Mouse (Mus musculus): ENCODE results near the gene Rasa2.

- no peak for TF ChIP-seq CTCF (IDR thresholded peaks at IDR 0.05; ENCODE audit: extremely low read depth, insufficient read depth, insufficient read length, insufficient replicate concordance)
- no peak for TF ChIP-seq POLR2A (IDR thresholded peaks at IDR 0.05; ENCODE audit: low read depth, low read length)
Observed at GRCm38 (mm10) chr9:96635176-96635575, 3.8 kb upstream of the Rasa2 start.

Measured in spleen, adult 2 months (tissue).